Mouse (Mus musculus) brain, embryonic 14.5 days (tissue): ENCODE results near the gene Picalm.

Experiments used
- CTCF ChIP-seq: fragments of 200-500 bp; IDR thresholded peaks from 2 replicates; pipeline ENCODE4 v1.5.1; 2012; ENCODE audit warnings: inconsistent platforms, mild to moderate bottlenecking, moderate library complexity, borderline replicate concordance; ENCODE audit not compliant: insufficient read depth, insufficient read length; ENCODE audit errors: extremely low read depth
- POLR2A ChIP-seq: fragments of 200-500 bp; IDR thresholded peaks from 2 replicates; pipeline ENCODE4 v1.6.1; 2012; ENCODE audit warnings: mild to moderate bottlenecking, inconsistent platforms, borderline replicate concordance; ENCODE audit not compliant: poor library complexity, insufficient read depth, insufficient read length, severe bottlenecking; ENCODE audit errors: extremely low read depth

DNA sequence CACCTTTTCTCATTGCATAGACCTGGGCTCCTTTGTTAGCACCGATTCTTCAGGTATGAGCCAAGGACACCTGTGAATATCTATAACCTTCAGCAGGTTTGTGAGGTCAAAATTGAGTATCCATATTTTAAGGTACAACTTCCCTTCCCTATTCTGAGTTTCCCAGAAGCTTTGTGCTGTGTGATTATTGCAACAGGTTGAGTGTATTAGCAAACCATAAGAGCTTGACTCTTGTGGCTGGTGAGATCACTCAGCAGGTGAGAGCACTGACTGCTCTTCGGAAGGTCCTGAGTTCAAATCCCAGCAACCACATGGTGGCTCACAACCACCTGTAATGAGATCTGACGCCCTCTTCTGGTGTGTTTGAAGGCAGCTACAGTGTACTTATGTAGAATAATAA is 6.7 kb downstream of the Picalm start:
- no peak for TF ChIP-seq CTCF
- TF ChIP-seq POLR2A, result no peak
